Mouse (Mus musculus): ENCODE data around the gene Mettl23. TPM values are rescaled to one million over a fixed set of nuclear protein-coding genes. Genes with fewer than 3 reads are reported as not detected.

The Mettl23 gene
- polyA plus RNA-seq (2012; rRNA removed) = 30.9 and 35.7 TPM in 2 replicates

DNA sequence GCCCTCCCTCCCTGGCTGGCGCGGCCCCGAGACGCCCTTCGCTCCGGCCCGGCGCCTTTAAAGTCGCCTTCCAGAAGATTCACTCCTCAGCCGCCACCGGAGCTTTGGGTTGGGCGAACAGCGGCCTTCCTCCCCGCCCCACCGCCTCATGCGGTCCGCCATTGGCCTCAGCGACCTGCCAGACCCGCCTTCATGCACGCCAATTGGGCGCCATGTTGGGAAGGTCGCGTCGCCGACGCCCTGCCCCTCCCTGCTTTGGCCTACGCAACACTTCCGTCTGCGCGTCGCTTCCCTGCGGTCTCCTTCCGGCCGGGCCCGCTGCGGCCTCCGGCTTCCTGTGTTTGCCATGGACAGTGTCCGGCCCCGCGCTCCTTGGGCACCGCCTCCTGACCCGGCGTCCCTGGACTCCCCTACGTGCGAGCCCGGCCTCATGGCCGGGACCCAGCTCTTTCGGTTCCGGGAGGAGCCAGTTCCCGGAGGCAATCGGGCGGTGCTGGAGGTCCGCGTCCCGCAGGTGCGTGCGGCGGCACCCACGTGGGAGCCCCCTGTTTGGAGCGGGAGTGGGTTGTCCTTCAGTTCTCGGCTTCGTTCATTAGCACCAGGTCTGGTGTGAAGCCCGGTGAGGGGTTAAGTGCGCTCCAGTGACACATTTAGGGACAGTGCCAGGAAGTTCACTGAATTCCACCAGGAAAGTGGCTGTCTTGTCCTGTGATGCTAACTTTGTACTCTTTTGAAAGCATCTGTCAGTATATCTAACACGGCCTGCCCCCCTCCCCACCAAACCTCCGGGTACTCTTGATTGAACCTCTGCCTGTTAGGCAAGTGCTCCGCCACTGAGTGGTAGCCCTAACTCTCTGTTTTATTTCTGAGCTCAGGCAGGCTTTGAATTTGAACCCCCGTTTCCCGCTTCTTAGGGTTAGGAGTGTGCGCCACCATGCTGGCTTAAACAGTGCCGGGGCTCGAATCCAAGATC, at the start of gene Mettl23, which contains the start of gene Jmjd6:
TSS of gene Mettl23 (plus strand) at position 18 of the 973 bp plus-strand sequence.
TSS of gene Jmjd6 (minus strand) at position 189 of the 973 bp plus-strand sequence.
- WGBS = under 1% methylated on average over 72 of the region's 72 CpGs
- peak; percentile 91 to 94 for DNase-seq (ENCODE audit: low read depth in 1 of 2, low spot score in 2 of 2)
- H3K4me1 ChIP-seq (ENCODE audit: control insufficient read depth, insufficient read depth, insufficient read length) = peaks cover 6% of the 10 kb centered on the region
- peak within 1 kb of the TSS; percentile 98 for H3K27ac ChIP-seq (ENCODE audit: insufficient read depth, low read length)
- peak within 1 kb of the TSS; percentile 80 for H3K4me3 ChIP-seq (ENCODE audit: extremely low read depth, insufficient read depth, insufficient read length)
- TF ChIP-seq POLR2A (IDR thresholded peaks at IDR 0.05; ENCODE audit: low read depth, low read length) (no peak; the same call in none of the 2 replicates), CTCF (IDR thresholded peaks at IDR 0.05; ENCODE audit: extremely low read depth, insufficient read depth, insufficient read length, insufficient replicate concordance) (no peak)
- no peaks in the 10 kb centered on the region for H3K27me3 ChIP-seq (ENCODE audit: control insufficient read depth, insufficient read depth, low read length)
- peaks cover 32% of the 10 kb centered on the region for H3K36me3 ChIP-seq (ENCODE audit: control insufficient read depth, insufficient read depth, low read length)

DNA sequence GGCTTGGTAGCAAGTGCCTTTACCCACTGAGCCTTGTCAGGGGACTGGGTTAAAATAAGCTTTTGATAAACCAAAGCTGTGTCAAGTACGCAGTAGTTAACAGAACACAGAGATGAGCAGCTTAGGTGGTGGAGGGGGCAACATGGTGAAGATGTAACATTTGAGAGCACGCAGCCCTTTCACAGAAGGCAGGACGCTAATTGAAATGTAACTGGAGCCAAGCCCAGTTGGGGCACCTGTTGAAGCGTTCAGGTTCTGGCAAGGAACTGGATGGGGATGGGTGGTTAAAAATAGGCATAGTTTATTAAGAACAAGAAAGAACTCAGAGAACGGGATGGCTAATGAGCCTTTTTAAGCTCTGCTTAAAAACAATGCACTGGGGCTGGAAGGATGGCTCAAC, 43.7 kb upstream of the Mettl23 start:
- Histone ChIP-seq H3K27me3 (ENCODE audit: control insufficient read depth, insufficient read depth, low read length) (no peaks in the 10 kb centered on the region), H3K36me3 (ENCODE audit: control insufficient read depth, insufficient read depth, low read length) (no peaks in the 10 kb centered on the region), H3K4me1 (ENCODE audit: control insufficient read depth, insufficient read depth, insufficient read length) (no peaks in the 10 kb centered on the region), H3K4me3 (ENCODE audit: extremely low read depth, insufficient read depth, insufficient read length) (no peak overlapping the region), H3K27ac (ENCODE audit: insufficient read depth, low read length) (no peak overlapping the region)
- DNase-seq (ENCODE audit: low read depth in 1 of 2, low spot score in 2 of 2) = no peak
- TF ChIP-seq CTCF (IDR thresholded peaks at IDR 0.05; ENCODE audit: extremely low read depth, insufficient read depth, insufficient read length, insufficient replicate concordance) = no peak
- no peak for TF ChIP-seq POLR2A (IDR thresholded peaks at IDR 0.05; ENCODE audit: low read depth, low read length)
- 94% methylated on average over 5 of the region's 5 CpGs for WGBS

DNA sequence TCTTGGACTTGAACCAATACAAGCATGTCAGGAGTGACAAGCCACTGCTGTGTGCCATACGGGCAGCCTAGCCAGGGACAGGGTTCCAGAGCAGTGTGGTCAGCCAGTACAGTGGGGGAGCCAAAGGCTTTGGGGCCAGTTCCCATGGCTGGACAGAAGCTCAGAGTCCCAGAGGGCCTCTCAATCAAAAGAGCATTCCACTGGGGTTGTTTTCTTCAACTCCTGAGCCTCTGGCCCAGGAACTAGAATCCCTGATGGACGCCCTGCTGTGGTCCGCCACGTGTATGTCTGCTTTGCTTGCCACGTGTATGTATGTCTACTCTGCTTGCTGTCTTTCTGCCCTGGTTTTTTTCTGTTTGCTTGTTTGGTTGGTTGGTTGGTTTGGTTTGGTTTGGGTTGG, 42.0 kb upstream of the Mettl23 start:
- no peaks in the 10 kb centered on the region for H3K4me1 ChIP-seq (ENCODE audit: control insufficient read depth, insufficient read depth, insufficient read length)
- TF ChIP-seq CTCF (IDR thresholded peaks at IDR 0.05; ENCODE audit: extremely low read depth, insufficient read depth, insufficient read length, insufficient replicate concordance) = no peak
- no peak for TF ChIP-seq POLR2A (IDR thresholded peaks at IDR 0.05; ENCODE audit: low read depth, low read length)
- H3K4me3 ChIP-seq (ENCODE audit: extremely low read depth, insufficient read depth, insufficient read length) = no peak overlapping the region
- DNase-seq (ENCODE audit: low read depth in 1 of 2, low spot score in 2 of 2) = no peak
- 81% methylated on average over 5 of the region's 5 CpGs for WGBS
- H3K27ac ChIP-seq (ENCODE audit: insufficient read depth, low read length) = no peak overlapping the region
- H3K27me3 ChIP-seq (ENCODE audit: control insufficient read depth, insufficient read depth, low read length) = no peaks in the 10 kb centered on the region
- no peaks in the 10 kb centered on the region for H3K36me3 ChIP-seq (ENCODE audit: control insufficient read depth, insufficient read depth, low read length)

DNA sequence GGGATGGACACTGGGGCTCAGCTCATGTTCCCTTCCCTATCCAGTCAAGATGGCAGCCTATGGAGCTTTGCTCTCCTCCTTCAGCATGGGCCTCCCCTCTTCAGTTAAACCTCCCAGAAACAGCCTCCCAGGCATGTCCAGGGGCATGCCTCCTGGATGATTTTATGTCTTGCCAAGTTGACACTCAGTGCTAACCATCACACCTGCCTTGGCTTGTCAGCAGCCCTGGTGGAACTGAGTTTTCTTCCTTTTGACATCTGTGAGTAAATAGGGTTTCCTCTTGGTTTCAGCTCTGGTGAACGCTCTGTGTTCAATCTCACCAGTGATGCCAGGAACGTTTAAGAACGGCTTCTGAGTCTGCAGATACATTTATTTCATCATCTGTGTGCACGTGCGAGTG, 40.4 kb upstream of the Mettl23 start:
- no peak for TF ChIP-seq POLR2A (IDR thresholded peaks at IDR 0.05; ENCODE audit: low read depth, low read length)
- no peak for TF ChIP-seq CTCF (IDR thresholded peaks at IDR 0.05; ENCODE audit: extremely low read depth, insufficient read depth, insufficient read length, insufficient replicate concordance)
- no peaks in the 10 kb centered on the region for H3K36me3 ChIP-seq (ENCODE audit: control insufficient read depth, insufficient read depth, low read length)
- DNase-seq (ENCODE audit: low read depth in 1 of 2, low spot score in 2 of 2) = no peak
- no peak overlapping the region for H3K27ac ChIP-seq (ENCODE audit: insufficient read depth, low read length)
- H3K4me3 ChIP-seq (ENCODE audit: extremely low read depth, insufficient read depth, insufficient read length) = no peak overlapping the region
- H3K27me3 ChIP-seq (ENCODE audit: control insufficient read depth, insufficient read depth, low read length) = no peaks in the 10 kb centered on the region
- H3K4me1 ChIP-seq (ENCODE audit: control insufficient read depth, insufficient read depth, insufficient read length) = no peaks in the 10 kb centered on the region
- 48% methylated on average over 5 of the region's 5 CpGs for WGBS

DNA sequence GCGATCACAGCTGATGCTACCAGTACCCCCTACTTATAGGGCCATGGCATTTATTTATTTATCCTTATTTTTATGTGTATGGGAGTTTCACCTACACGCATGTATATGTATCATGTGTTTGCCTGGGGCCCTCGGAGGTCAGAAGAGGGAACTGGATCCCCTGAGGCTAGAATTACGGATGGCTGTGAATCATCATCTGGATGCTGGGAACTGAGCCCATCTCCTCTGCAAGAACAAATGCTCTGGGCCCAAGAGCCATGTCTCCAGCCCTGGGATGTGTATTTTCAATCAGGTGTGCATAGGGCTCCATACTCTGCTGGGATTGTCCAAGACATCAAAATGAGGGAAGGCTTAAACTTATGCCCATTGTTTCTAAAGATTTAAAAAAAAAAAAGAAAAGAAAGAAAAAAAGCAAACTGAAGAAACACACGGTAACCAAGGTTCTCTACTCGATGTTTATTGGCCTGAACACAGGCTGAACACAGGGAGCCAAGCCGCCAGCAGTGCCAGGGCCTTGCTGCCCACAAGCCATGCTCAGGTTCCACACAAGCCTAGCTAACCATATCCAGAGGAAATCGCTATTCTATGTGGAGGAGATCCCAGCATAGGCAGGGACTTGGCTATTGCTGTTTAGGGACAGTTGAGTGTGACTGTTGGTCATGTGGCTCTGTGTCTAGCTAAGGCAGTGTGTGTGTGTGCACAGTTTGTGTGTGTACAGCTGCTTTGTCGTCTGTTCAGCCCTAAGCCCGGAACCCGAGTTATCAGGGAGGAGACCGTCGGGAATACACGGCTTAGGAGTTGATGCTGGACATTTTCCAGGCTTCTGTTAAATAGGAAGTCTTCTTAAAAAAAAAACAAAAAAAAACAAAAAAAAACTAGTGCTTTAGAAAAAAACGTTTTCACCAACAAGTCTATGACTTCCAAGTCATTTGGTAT, 36.7 kb upstream of the Mettl23 start:
- H3K4me1 ChIP-seq (ENCODE audit: control insufficient read depth, insufficient read depth, insufficient read length) = 0 out of 2 replicates have a peak, but pooled peaks cover 4% of the 10 kb centered on the region
- TF ChIP-seq POLR2A (IDR thresholded peaks at IDR 0.05; ENCODE audit: low read depth, low read length) = no peak
- no peak overlapping the region for H3K4me3 ChIP-seq (ENCODE audit: extremely low read depth, insufficient read depth, insufficient read length)
- no peaks in the 10 kb centered on the region for H3K36me3 ChIP-seq (ENCODE audit: control insufficient read depth, insufficient read depth, low read length)
- 81% methylated on average over 15 of the region's 15 CpGs for WGBS
- no peak for DNase-seq (ENCODE audit: low read depth in 1 of 2, low spot score in 2 of 2)
- no peaks in the 10 kb centered on the region; the same call in 1 of the 2 replicates for H3K27me3 ChIP-seq (ENCODE audit: control insufficient read depth, insufficient read depth, low read length)
- H3K27ac ChIP-seq (ENCODE audit: insufficient read depth, low read length) = 0 out of 2 replicates have a peak overlapping the region, but pooled peaks have one; percentile 31

DNA sequence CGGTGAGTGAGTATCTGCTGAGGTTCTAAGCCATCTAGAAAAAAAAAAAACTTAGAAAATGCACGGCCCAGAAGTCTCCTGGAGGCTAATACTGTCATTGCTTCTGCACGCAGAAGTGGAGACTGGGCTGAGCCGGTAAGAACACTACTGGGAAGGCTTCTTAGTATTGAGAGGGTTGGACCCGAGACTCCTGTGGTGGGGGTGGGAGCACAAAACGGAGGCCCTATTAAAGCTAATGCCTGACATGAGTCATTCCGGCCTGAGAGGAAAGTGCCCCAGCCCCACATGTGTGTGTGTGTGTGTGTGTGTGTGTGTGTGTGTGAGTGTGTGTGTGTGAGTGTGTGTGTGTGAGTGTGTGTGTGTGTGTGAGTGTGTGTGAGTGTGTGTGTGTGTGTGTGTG, 36.0 kb upstream of the Mettl23 start:
- Histone ChIP-seq H3K27me3 (ENCODE audit: control insufficient read depth, insufficient read depth, low read length) (no peaks in the 10 kb centered on the region; the same call in 1 of the 2 replicates), H3K27ac (ENCODE audit: insufficient read depth, low read length) (no peak overlapping the region), H3K36me3 (ENCODE audit: control insufficient read depth, insufficient read depth, low read length) (no peaks in the 10 kb centered on the region), H3K4me1 (ENCODE audit: control insufficient read depth, insufficient read depth, insufficient read length) (0 out of 2 replicates have a peak, but pooled peaks cover 4% of the 10 kb centered on the region), H3K4me3 (ENCODE audit: extremely low read depth, insufficient read depth, insufficient read length) (no peak overlapping the region)
- TF ChIP-seq CTCF (IDR thresholded peaks at IDR 0.05; ENCODE audit: extremely low read depth, insufficient read depth, insufficient read length, insufficient replicate concordance) (no peak), POLR2A (IDR thresholded peaks at IDR 0.05; ENCODE audit: low read depth, low read length) (no peak)
- 68% methylated on average over 7 of the region's 7 CpGs for WGBS
- DNase-seq (ENCODE audit: low read depth in 1 of 2, low spot score in 2 of 2) = no peak
